Mouse (Mus musculus) E14TG2a.4 (cell line): ENCODE results near the gene Eif3c.
A peak's percentile ranks its signal among the peaks of the same experiment; 100 is the strongest.

ENCODE experiments used
- CTCF ChIP-seq: conservative IDR thresholded peaks from 2 replicates; pipeline ENCODE4 v1.5.1; 2014; ENCODE audit warnings: low read length
- NANOG ChIP-seq: IDR thresholded peaks from 2 replicates; pipeline ENCODE4 v1.6.1; 2014; ENCODE audit warnings: borderline replicate concordance, low read length, mixed read lengths

DNA sequence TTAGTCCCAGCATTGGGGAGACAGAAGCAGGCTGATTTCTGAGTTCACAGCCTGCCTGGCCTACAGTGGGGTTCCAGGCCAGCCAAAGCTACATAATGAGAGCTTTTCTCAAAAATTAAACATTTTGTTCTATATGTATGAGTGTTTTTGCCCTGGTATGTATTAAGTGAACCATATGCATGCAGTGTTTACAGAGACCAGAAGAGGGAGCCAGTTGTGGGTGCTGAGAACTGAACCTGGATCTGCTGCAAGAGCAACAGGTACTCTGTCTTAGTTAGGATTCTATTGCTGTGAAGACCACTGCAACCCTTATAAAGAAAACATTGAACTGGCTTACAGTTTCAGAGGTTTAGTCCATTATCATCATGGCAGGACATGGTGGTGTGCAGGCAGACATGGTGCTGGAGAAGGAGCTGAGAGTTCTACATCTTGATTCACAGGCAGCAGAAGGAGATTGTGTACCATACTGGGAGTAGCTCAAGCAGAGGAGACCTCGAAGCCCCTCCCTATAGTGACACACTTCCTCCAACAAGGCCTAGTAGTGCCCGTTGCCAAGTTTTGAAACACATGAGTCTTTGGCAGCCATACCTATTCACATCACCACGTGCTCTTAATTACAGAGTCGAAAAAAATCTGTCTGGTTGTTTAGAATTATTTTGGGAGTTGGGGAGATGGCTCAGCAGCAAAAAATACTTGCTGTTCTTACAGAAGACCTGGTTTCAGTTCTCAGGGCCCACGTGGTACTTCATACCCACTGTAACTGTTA lies 28.2 kb downstream of the Eif3c start:
- TF ChIP-seq CTCF (peak; percentile 75), NANOG (no peak)
